Mouse (Mus musculus) hindbrain, embryonic 10.5 days (tissue): ENCODE results near the gene Tmem184b. TPM values are rescaled to one million over a fixed set of nuclear protein-coding genes. Genes with fewer than 3 reads are reported as not detected.

Experiments used
- DNase-seq: peaks from one replicate; pipeline ENCODE4 v3.0.0-alpha.2; 2017; ENCODE audit warnings: low spot score
- H3K27ac ChIP-seq: fragments of 300-500 bp; sonication (generic); 2 replicates; pipeline ENCODE4 v1.5.1; 2016; ENCODE audit warnings: mild to moderate bottlenecking, moderate library complexity
- H3K27me3 ChIP-seq: fragments of 300-500 bp; sonication (generic); 2 replicates; pipeline ENCODE4 v1.6.1; 2016; ENCODE audit warnings: mild to moderate bottlenecking; ENCODE audit not compliant: poor library complexity, insufficient read depth, severe bottlenecking
- H3K36me3 ChIP-seq: fragments of 300-500 bp; sonication (generic); 2 replicates; pipeline ENCODE4 v1.6.1; 2016; ENCODE audit warnings: mild to moderate bottlenecking, moderate library complexity
- H3K4me1 ChIP-seq: fragments of 300-500 bp; sonication (generic); replicated peaks from 2 replicates; pipeline ENCODE4 v1.6.1; 2016; ENCODE audit warnings: mild to moderate bottlenecking
- H3K4me3 ChIP-seq: fragments of 300-500 bp; sonication (generic); 2 replicates; pipeline ENCODE4 v1.5.1; 2016; ENCODE audit warnings: mild to moderate bottlenecking, moderate library complexity
- H3K9me3 ChIP-seq: fragments of 300-500 bp; sonication (generic); 2 replicates; pipeline ENCODE4 v1.6.1; 2016; ENCODE audit warnings: mild to moderate bottlenecking, moderate library complexity
- WGBS: fragments of 180-500 bp; shearing (Covaris S2); methylation state at CpG from one replicate; pipeline ENCODE4 v1.1.7; 2016; 5-methylcytosine and 5-hydroxymethylcytosine counted together
- polyA plus RNA-seq: library from polyadenylated mRNA; unstranded; fragments of >200 nt; fragmentation: Nextera tagmentation; extraction: Ambion mirVana; gene quantifications from 2 replicates; pipeline ENCODE4 v1.2.1, GENCODE M21; 2016

Tmem184b gene
- polyA plus RNA-seq, 1 experiment from 2014 or later, result 54.8 TPM

- H3K36me3 ChIP-seq, result peaks cover 67% of the 10 kb centered on the region
- 0 out of 2 replicates have a peak overlapping the region, but pooled peaks have one; percentile 4 for H3K27ac ChIP-seq
- no peak for DNase-seq
- WGBS, result 84% methylated on average over 6 of the region's 6 CpGs
- H3K9me3 ChIP-seq, result 0 out of 2 replicates have a peak, but pooled peaks cover 4% of the 10 kb centered on the region
- H3K27me3 ChIP-seq, result peaks cover 6% of the 10 kb centered on the region; the same call in 1 of the 2 replicates
- peaks cover 90% of the 10 kb centered on the region for H3K4me1 ChIP-seq
- peak overlapping the region; percentile 98; the same call in 1 of the 2 replicates for H3K4me3 ChIP-seq
These were observed 34.9 kb upstream of the Tmem184b start for GRCm38 (mm10) chr15:79438209-79438810.

- H3K4me3 ChIP-seq, result peak overlapping the region; percentile 11; the same call in 1 of the 2 replicates
- WGBS, result 91% methylated on average over 12 of the region's 12 CpGs
- DNase-seq, result no peak
- peaks cover 90% of the 10 kb centered on the region for H3K4me1 ChIP-seq
- H3K27ac ChIP-seq, result 0 out of 2 replicates have a peak overlapping the region, but pooled peaks have one; percentile 4
- H3K27me3 ChIP-seq, result no peaks in the 10 kb centered on the region
- H3K9me3 ChIP-seq, result 0 out of 2 replicates have a peak, but pooled peaks cover 4% of the 10 kb centered on the region
- H3K36me3 ChIP-seq, result peaks cover 73% of the 10 kb centered on the region
These were observed 34.3 kb upstream of the Tmem184b start for GRCm38 (mm10) chr15:79437541-79438208.

DNA sequence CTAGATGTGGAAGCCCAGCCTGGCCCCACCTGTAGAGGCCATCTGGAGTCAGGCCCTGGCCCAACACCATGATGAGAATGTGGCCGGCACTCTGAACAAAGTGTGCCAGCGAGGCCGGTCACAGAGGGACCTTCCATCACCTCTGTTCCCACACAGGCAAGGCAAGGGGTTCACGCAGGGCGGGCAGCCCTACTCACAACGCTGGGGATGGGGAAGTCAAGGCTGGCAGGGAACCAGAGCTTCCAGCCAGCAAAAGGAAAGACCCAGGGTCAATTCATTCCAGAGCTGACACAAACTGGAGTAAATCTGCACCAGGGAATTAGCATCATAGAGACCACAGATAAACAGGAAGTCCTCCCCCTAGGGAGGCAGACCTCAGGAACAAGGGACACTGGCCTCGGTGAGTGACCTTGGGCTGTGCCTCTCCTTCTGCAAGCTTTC, 33.1 kb upstream of the Tmem184b start:
- no peaks in the 10 kb centered on the region for H3K27me3 ChIP-seq
- H3K27ac ChIP-seq, result peak overlapping the region; percentile 1; the same call in 1 of the 2 replicates
- 66% methylated on average over 7 of the region's 7 CpGs for WGBS
- 0 out of 2 replicates have a peak, but pooled peaks cover 4% of the 10 kb centered on the region for H3K9me3 ChIP-seq
- peak overlapping the region; percentile 5 for H3K4me3 ChIP-seq
- peaks cover 85% of the 10 kb centered on the region for H3K36me3 ChIP-seq
- peaks cover 91% of the 10 kb centered on the region for H3K4me1 ChIP-seq
- no peak for DNase-seq

DNA sequence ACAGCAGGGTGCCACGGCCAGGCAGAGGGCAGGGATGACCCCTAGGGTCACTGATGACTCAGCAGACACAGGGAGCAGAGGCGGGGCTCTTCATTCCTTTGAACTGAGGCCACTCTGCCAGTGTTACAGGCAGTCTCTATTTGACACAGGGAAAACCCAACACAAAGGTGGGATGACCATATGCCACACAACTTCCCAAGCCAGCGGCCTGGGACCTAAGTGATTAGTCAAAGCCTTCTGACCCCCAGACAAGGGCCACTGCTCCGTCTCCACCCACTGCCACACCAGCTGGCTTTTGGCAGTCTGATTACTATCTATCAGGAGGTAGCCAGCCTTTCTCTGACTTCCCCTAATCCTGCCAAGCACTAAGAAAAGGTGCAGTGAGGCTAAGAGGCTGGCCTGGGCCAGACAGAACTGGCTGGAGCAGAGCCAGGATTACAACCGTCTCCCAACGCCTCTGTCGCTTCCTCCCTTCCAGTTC, 31.9 kb upstream of the Tmem184b start:
- no peaks in the 10 kb centered on the region for H3K27me3 ChIP-seq
- H3K4me3 ChIP-seq, result peak overlapping the region; percentile 5
- 38% methylated on average over 7 of the region's 7 CpGs for WGBS
- H3K9me3 ChIP-seq, result 0 out of 2 replicates have a peak, but pooled peaks cover 4% of the 10 kb centered on the region
- H3K27ac ChIP-seq, result peak overlapping the region; percentile 81
- DNase-seq, result peak; percentile 37
- H3K36me3 ChIP-seq, result peaks cover 97% of the 10 kb centered on the region
- peaks cover 87% of the 10 kb centered on the region for H3K4me1 ChIP-seq

GRCm38 (mm10) chr15:79432892-79433291, 29.5 kb upstream of the Tmem184b start:
- 0 out of 2 replicates have a peak, but pooled peaks cover 4% of the 10 kb centered on the region for H3K9me3 ChIP-seq
- 39% methylated on average over 21 of the region's 21 CpGs for WGBS
- peaks cover 64% of the 10 kb centered on the region for H3K4me1 ChIP-seq
- peaks cover 100% of the 10 kb centered on the region for H3K36me3 ChIP-seq
- peak overlapping the region; percentile 69 for H3K27ac ChIP-seq
- H3K4me3 ChIP-seq, result no peak overlapping the region
- no peaks in the 10 kb centered on the region for H3K27me3 ChIP-seq
- DNase-seq, result peak; percentile 27

- 86% methylated on average over 11 of the region's 11 CpGs for WGBS
- peaks cover 100% of the 10 kb centered on the region for H3K36me3 ChIP-seq
- no peaks in the 10 kb centered on the region for H3K27me3 ChIP-seq
- H3K4me3 ChIP-seq, result no peak overlapping the region
- H3K27ac ChIP-seq, result 0 out of 2 replicates have a peak overlapping the region, but pooled peaks have one; percentile 71
- DNase-seq, result no peak
- peaks cover 58% of the 10 kb centered on the region for H3K4me1 ChIP-seq
- 0 out of 2 replicates have a peak, but pooled peaks cover 4% of the 10 kb centered on the region for H3K9me3 ChIP-seq
These were observed 29.0 kb upstream of the Tmem184b start for GRCm38 (mm10) chr15:79432328-79432727.

DNA sequence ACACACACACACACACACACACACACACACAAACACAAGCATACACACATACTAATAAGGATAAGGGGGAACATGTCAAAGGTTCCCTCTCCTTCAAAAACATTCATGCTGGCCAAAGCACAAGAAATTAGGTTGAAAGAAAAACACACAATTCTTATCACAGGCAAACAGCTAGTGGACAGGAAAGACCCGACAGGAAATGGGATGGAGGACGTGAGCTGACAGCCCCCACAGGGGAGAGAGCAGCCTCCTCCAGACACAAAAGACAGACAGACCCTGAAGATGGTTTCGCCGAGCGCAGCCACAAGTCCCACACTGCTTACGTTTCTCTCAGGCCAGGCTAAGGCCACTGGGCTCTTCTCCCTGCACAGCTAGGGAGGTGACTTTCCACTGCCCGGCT, 28.6 kb upstream of the Tmem184b start:
- Histone ChIP-seq H3K4me3 (no peak overlapping the region), H3K36me3 (peaks cover 100% of the 10 kb centered on the region), H3K27me3 (no peaks in the 10 kb centered on the region), H3K4me1 (peaks cover 54% of the 10 kb centered on the region), H3K27ac (0 out of 2 replicates have a peak overlapping the region, but pooled peaks have one; percentile 71), H3K9me3 (0 out of 2 replicates have a peak, but pooled peaks cover 4% of the 10 kb centered on the region)
- DNase-seq, result no peak
- WGBS, result 74% methylated on average over 7 of the region's 7 CpGs

DNA sequence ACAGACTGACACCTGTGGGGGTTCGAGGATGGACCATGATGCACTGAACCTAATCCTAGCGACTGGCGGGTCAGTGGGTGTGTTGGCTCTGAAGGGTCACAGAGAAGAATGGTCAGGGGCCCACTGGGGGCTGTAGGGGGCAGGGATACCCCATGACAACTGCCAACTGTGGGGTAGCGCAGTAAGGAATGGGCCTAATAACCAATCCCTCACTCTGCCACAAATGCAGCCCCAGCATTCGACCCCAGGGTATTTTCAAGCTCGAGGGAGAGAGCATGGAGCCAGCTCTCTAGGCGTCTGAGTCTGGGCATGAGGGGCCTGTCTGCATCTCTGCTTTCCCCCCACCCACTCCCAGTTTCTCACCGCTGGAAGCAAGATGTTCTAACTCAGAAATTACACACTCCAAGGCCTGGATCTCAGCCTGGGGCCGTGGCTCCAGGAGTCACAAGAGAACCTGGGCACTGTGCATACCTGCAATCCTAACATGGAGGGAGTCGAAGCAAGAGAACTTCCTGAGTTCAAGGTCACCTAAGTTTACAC, 27.2 kb upstream of the Tmem184b start:
- peaks cover 100% of the 10 kb centered on the region for H3K36me3 ChIP-seq

DNA sequence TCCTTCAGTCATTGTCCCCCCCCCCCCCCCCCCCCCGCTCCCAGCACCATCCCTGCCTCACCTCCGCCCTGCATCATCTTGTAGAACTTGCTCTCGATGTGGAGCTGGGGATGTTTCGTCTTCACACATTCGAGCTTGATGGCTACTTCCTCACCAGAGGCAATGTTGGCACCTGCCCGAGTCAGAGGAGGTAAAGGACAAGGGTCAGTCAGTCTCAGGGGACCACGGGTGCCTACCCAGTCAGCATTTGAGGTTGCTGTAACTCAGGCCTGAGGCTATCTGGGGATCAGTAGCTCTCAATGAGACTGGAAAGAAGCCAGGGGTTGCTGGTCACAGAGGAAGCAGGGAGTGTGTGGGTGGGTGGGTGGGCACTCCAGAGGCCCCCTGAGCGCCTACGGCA, 26.6 kb upstream of the Tmem184b start:
- Histone ChIP-seq H3K9me3 (0 out of 2 replicates have a peak, but pooled peaks cover 4% of the 10 kb centered on the region), H3K4me1 (peaks cover 35% of the 10 kb centered on the region), H3K27me3 (no peaks in the 10 kb centered on the region), H3K36me3 (peaks cover 100% of the 10 kb centered on the region), H3K27ac (no peak overlapping the region), H3K4me3 (no peak overlapping the region)
- WGBS, result 90% methylated on average over 8 of the region's 9 CpGs
- no peak for DNase-seq

More for the DNA sequence above, 27.2 kb upstream of the Tmem184b start:
- H3K27me3 ChIP-seq, result no peaks in the 10 kb centered on the region
- WGBS, result 82% methylated on average over 10 of the region's 10 CpGs
- 0 out of 2 replicates have a peak, but pooled peaks cover 4% of the 10 kb centered on the region for H3K9me3 ChIP-seq
- H3K4me1 ChIP-seq, result peaks cover 40% of the 10 kb centered on the region
- no peak overlapping the region for H3K27ac ChIP-seq
- H3K4me3 ChIP-seq, result no peak overlapping the region; the same call in 1 of the 2 replicates
- no peak for DNase-seq

DNA sequence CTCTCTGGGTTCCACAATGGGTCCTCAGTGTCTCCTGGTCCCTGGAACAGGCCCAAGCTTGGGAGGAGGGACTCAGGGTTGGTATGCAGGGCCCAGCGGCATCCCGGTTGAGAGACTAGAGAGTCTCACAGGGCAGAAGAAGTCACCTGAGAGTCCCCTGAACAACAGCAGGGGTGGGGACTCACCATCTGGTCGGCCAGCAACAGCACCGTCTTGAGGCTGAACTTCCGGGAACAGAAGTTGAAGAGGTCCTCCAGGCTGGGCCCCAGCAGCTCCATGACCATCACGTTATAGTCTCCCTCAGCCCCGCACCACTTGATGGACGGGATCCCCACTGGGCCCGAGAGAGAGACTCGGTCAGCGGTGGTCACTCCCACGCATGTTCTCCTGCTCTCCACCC, 26.2 kb upstream of the Tmem184b start:
- H3K27me3 ChIP-seq, result no peaks in the 10 kb centered on the region
- peaks cover 31% of the 10 kb centered on the region for H3K4me1 ChIP-seq
- 0 out of 2 replicates have a peak, but pooled peaks cover 4% of the 10 kb centered on the region for H3K9me3 ChIP-seq
- H3K27ac ChIP-seq, result no peak overlapping the region
- DNase-seq, result no peak
- H3K4me3 ChIP-seq, result no peak overlapping the region
- WGBS, result 89% methylated on average over 12 of the region's 12 CpGs
- peaks cover 100% of the 10 kb centered on the region for H3K36me3 ChIP-seq

- Histone ChIP-seq H3K4me1 (peaks cover 23% of the 10 kb centered on the region), H3K4me3 (no peak overlapping the region), H3K36me3 (peaks cover 100% of the 10 kb centered on the region), H3K27ac (no peak overlapping the region), H3K9me3 (no peaks in the 10 kb centered on the region), H3K27me3 (no peaks in the 10 kb centered on the region)
- DNase-seq, result no peak
- 79% methylated on average over 4 of the region's 4 CpGs for WGBS
These were observed 25.2 kb upstream of the Tmem184b start for GRCm38 (mm10) chr15:79428616-79429015.

GRCm38 (mm10) chr15:79427516-79427915, 24.1 kb upstream of the Tmem184b start:
- peaks cover 100% of the 10 kb centered on the region for H3K36me3 ChIP-seq
- WGBS, result 93% methylated on average over 6 of the region's 6 CpGs
- H3K4me1 ChIP-seq, result peaks cover 13% of the 10 kb centered on the region

More at GRCm38 (mm10) chr15:79427516-79427915, 24.1 kb upstream of the Tmem184b start:
- Histone ChIP-seq H3K27ac (no peak overlapping the region), H3K4me3 (no peak overlapping the region), H3K9me3 (no peaks in the 10 kb centered on the region), H3K27me3 (no peaks in the 10 kb centered on the region)
- no peak for DNase-seq
